Comparison of ENCODE assay signal across 8 mouse cellular contexts in the genomic region with DNA sequence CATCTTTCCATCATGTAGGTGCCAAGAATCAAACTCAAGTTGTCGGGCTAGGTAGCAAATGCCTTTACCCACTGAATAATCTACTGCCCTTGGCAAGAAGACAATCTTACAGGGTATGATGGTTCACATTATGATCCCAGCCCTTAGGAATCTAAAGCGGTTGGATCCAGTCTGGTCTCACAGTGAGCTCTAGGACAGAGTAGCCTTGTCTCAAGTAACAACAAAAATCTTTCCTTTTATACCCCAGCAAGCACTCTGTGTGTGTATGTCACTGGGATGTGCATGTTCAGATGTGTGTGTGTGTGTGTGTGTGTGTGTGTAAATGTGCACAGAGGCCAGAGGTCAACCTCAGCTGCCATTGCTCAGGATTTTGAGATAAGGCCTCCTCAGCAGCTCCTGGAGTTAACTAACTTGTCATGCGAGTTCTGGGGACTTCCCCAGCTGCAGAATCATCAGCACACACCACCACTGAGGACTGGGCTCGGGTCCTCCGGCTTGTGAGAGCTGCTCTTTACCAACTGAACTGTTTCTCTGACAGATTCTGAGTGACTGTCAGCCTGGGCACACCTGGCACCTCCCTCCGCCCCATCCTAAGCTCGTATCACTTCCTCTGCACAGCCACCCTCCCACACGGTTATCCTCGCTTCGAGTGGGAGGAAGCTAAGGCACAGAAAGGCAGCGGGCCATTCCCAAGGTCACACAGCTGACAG. TPM values are rescaled to one million over a fixed set of nuclear protein-coding genes. Genes with fewer than 3 reads are reported as not detected.
A peak's percentile ranks its signal among the peaks of the same experiment; 100 is the strongest.
DNase-seq lines count a peak whose midpoint lies in the region; ATAC-seq and TF ChIP-seq lines count a peak whose summit lies in the region.

No protein-coding gene starts in this region.

- H3K4me1 ChIP-seq in intestine, postnatal 0 days (replicated peaks; ENCODE audit: control insufficient read depth, insufficient read depth, low read length): peaks cover 28% of the 10 kb centered on the region
- peaks cover 13% of the 10 kb centered on the region for H3K4me1 ChIP-seq in stomach, postnatal 0 days (replicated peaks; ENCODE audit: control insufficient read depth, insufficient read depth)
- peaks cover 13% of the 10 kb centered on the region for H3K4me1 ChIP-seq in midbrain, embryonic 11.5 days (ENCODE audit: control insufficient read depth, insufficient read depth, low read length)

- ATAC-seq in intestine, postnatal 0 days: 0 out of 2 replicates have a peak, but pooled peaks have one; percentile 11
- peak; percentile 18; the same call in 1 of the 2 replicates for ATAC-seq in stomach, postnatal 0 days (ENCODE audit: low FRiP score, low TSS enrichment)
- ATAC-seq in midbrain, embryonic 11.5 days (ENCODE audit: low FRiP score): no peak

- H3K9me3 ChIP-seq in intestine, postnatal 0 days (ENCODE audit: control insufficient read depth): no peaks in the 10 kb centered on the region
- no peaks in the 10 kb centered on the region for H3K9me3 ChIP-seq in stomach, postnatal 0 days (ENCODE audit: control insufficient read depth, low read length)
- H3K9me3 ChIP-seq in midbrain, embryonic 11.5 days (ENCODE audit: control insufficient read depth, low read length): no peaks in the 10 kb centered on the region

- peak overlapping the region; percentile 69 for H3K27ac ChIP-seq in intestine, postnatal 0 days (ENCODE audit: low read depth, low read length)
- peak overlapping the region; percentile 84 for H3K27ac ChIP-seq in stomach, postnatal 0 days (replicated peaks)
- H3K27ac ChIP-seq in midbrain, embryonic 11.5 days (ENCODE audit: low read depth, low read length): no peak overlapping the region

- no peak for TF ChIP-seq CTCF in intestine, postnatal 0 days (IDR thresholded peaks at IDR 0.05; ENCODE audit: low read depth)
- TF ChIP-seq CTCF in stomach, postnatal 0 days (IDR thresholded peaks at IDR 0.05; ENCODE audit: low read depth): no peak

- no peaks in the 10 kb centered on the region for H3K27me3 ChIP-seq in intestine, postnatal 0 days (replicated peaks; ENCODE audit: control insufficient read depth, insufficient read depth, low read length)
- H3K27me3 ChIP-seq in stomach, postnatal 0 days (ENCODE audit: control insufficient read depth, insufficient read depth, low read length): no peaks in the 10 kb centered on the region
- no peaks in the 10 kb centered on the region for H3K27me3 ChIP-seq in midbrain, embryonic 11.5 days (ENCODE audit: control insufficient read depth, insufficient read depth, low read length)

- peak; percentile 32 for DNase-seq in kidney, adult 9 months
- no peak for DNase-seq in kidney, postnatal 4 days
- DNase-seq in Muller cell, postnatal 12 days (ENCODE audit: inconsistent ontology term): peak; percentile 63
- peak; percentile 66 for DNase-seq in stomach, postnatal 0 days (ENCODE audit: low spot score)
- no peak for DNase-seq in layer of hippocampus, postnatal 14 days (ENCODE audit: low spot score in 2 of 2)
- no peak for DNase-seq in frontal cortex, postnatal 36 days (ENCODE audit: low spot score in 2 of 2)
- DNase-seq in midbrain, embryonic 11.5 days (ENCODE audit: low spot score, missing footprints): no peak

- peak overlapping the region; percentile 9; the same call in 1 of the 2 replicates for H3K4me2 ChIP-seq in intestine, postnatal 0 days (replicated peaks; ENCODE audit: low read depth)
- H3K4me2 ChIP-seq in stomach, postnatal 0 days (replicated peaks; ENCODE audit: low read depth): no peak overlapping the region
- H3K4me2 ChIP-seq in midbrain, embryonic 11.5 days: no peak overlapping the region

- H3K9ac ChIP-seq in intestine, postnatal 0 days (ENCODE audit: low read depth, low read length): no peak overlapping the region
- H3K9ac ChIP-seq in stomach, postnatal 0 days (ENCODE audit: low read length): no peak overlapping the region
- H3K9ac ChIP-seq in midbrain, embryonic 11.5 days (ENCODE audit: low read length): no peak overlapping the region

- peaks cover 5% of the 10 kb centered on the region for H3K36me3 ChIP-seq in intestine, postnatal 0 days (ENCODE audit: control insufficient read depth, insufficient read depth)
- no peaks in the 10 kb centered on the region for H3K36me3 ChIP-seq in stomach, postnatal 0 days (ENCODE audit: control insufficient read depth, insufficient read depth, low read length)
- H3K36me3 ChIP-seq in midbrain, embryonic 11.5 days (ENCODE audit: control insufficient read depth, insufficient read depth, low read length): no peaks in the 10 kb centered on the region

- WGBS in intestine, postnatal 0 days: 30% methylated on average over 11 of the region's 11 CpGs
- 40% methylated on average over 11 of the region's 11 CpGs for WGBS in stomach, postnatal 0 days
- 81% methylated on average over 11 of the region's 11 CpGs for WGBS in midbrain, embryonic 11.5 days

- TF ChIP-seq EP300 in stomach, postnatal 0 days (optimal IDR thresholded peaks at IDR 0.05): no peak

- no peak overlapping the region for H3K4me3 ChIP-seq in intestine, postnatal 0 days (ENCODE audit: low read depth, low read length)
- no peak overlapping the region for H3K4me3 ChIP-seq in stomach, postnatal 0 days (ENCODE audit: low read depth, low read length)
- no peak overlapping the region for H3K4me3 ChIP-seq in midbrain, embryonic 11.5 days (ENCODE audit: low read depth, low read length)

RNA-seq across cellular contexts. Expression of gene Pla2g6, which starts 5.8 kb away (rescaled TPM):
- polyA plus RNA-seq in intestine, postnatal 0 days (2015; fragmentation: Nextera tagmentation; extraction: Ambion mirVana): 17.4 and 22.1 TPM in 2 replicates
- 8.8 and 9.4 TPM in 2 replicates for polyA plus RNA-seq in stomach, postnatal 0 days (2015; fragmentation: Nextera tagmentation; extraction: Ambion mirVana)
- total RNA-seq in layer of hippocampus, postnatal 14 days (2021): 10 to 100 TPM; 18.5 to 22.3 TPM
- 18.4 and 20.6 TPM in 2 replicates for polyA plus RNA-seq in midbrain, embryonic 11.5 days (2014; fragmentation: Nextera tagmentation; extraction: Ambion mirVana)

RNA-seq across cellular contexts. Expression of gene Maff, which starts 24.0 kb away (rescaled TPM):
- polyA plus RNA-seq in intestine, postnatal 0 days (2015; fragmentation: Nextera tagmentation; extraction: Ambion mirVana): 6.6 and 8.8 TPM in 2 replicates
- 11.4 and 11.9 TPM in 2 replicates for polyA plus RNA-seq in stomach, postnatal 0 days (2015; fragmentation: Nextera tagmentation; extraction: Ambion mirVana)
- total RNA-seq in layer of hippocampus, postnatal 14 days (2021): 1 to 10 TPM; 1.7 to 2.0 TPM
- polyA plus RNA-seq in midbrain, embryonic 11.5 days (2014; fragmentation: Nextera tagmentation; extraction: Ambion mirVana): 1.0 and 2.3 TPM in 2 replicates

RNA-seq across cellular contexts. Expression of gene Baiap2l2, which starts 37.1 kb away (rescaled TPM):
- 19.3 and 21.3 TPM in 2 replicates for polyA plus RNA-seq in intestine, postnatal 0 days (2015; fragmentation: Nextera tagmentation; extraction: Ambion mirVana)
- 4.1 and 4.9 TPM in 2 replicates for polyA plus RNA-seq in stomach, postnatal 0 days (2015; fragmentation: Nextera tagmentation; extraction: Ambion mirVana)
- 1 to 10 TPM; 2.7 to 4.0 TPM for total RNA-seq in layer of hippocampus, postnatal 14 days (2021)
- 0.27 and 1.5 TPM in 2 replicates for polyA plus RNA-seq in midbrain, embryonic 11.5 days (2014; fragmentation: Nextera tagmentation; extraction: Ambion mirVana)

Comparison
In these comparisons a context has a peak if more than half of its experiments do, and no peak if none do; other contexts are left out.
1. DNase-seq: peak in kidney, adult 9 months (single experiment), Muller cell, postnatal 12 days (single experiment) and stomach, postnatal 0 days (single experiment); none in kidney, postnatal 4 days (0 of 2), layer of hippocampus, postnatal 14 days (0 of 2), frontal cortex, postnatal 36 days (0 of 2) and midbrain, embryonic 11.5 days (single experiment).